Mouse (Mus musculus): ENCODE data around the gene Cyb5d1. TPM values are rescaled to one million over a fixed set of nuclear protein-coding genes. Genes with fewer than 3 reads are reported as not detected.

Gene Cyb5d1
- polyA plus RNA-seq, 1 experiment, result 5.3 TPM

DNA sequence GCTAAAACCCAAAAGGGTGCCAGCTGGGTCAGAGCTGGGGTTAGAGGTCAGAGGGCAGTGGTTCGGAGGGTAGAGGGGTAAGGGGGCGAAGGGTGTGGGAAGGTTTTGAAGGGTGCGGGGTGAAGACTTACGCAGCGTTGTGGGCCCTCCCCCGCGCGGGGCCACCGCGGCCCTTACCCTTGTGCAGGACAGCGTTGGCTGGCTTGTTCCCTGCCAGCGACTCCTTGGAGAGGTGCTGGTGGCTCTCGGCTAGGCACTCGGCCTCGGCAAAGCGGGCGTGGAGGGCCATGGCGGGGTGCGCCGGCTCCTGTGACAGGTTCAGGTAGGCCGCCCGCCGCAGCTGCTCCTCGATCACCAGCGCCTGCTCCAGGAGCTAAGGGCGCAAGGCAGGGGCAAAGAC lies 49.0 kb downstream of the Cyb5d1 start:
- Histone ChIP-seq H3K36me3 (ENCODE audit: control insufficient read depth, insufficient read depth, low read length) (peaks cover 77% of the 10 kb centered on the region), H3K27me3 (ENCODE audit: control insufficient read depth, insufficient read depth, low read length) (no peaks in the 10 kb centered on the region), H3K27ac (ENCODE audit: insufficient read depth, low read depth, low read length) (no peak overlapping the region), H3K4me1 (ENCODE audit: control insufficient read depth, insufficient read depth, insufficient read length, low read length) (no peaks in the 10 kb centered on the region), H3K4me3 (ENCODE audit: low read depth, low read length) (no peak overlapping the region)
- WGBS, result 92% methylated on average over 23 of the region's 26 CpGs
- TF ChIP-seq POLR2A (IDR thresholded peaks at IDR 0.05; ENCODE audit: low read depth, low read length), result no peak
- no peak for TF ChIP-seq CTCF (IDR thresholded peaks at IDR 0.05; ENCODE audit: extremely low read depth, insufficient read length, insufficient replicate concordance, low read depth, low read length)

Other genes starting within 250 kb of the Cyb5d1 start
- not detected in 2 replicates for gene Alox12b, start 238.6 kb downstream of the Cyb5d1 start, polyA plus RNA-seq (2012; rRNA removed)
- 0.15 TPM in 1 of 2 replicates, not detected in the other for gene Alox8, start 197.8 kb downstream of the Cyb5d1 start, polyA plus RNA-seq (2012; rRNA removed)
- gene Gucy2e, start 158.6 kb downstream of the Cyb5d1 start, polyA plus RNA-seq (2012; rRNA removed), result not detected in 2 replicates
- gene Cntrob, start 71.9 kb downstream of the Cyb5d1 start, polyA plus RNA-seq (2012; rRNA removed), result 2.6 and 5.3 TPM in 2 replicates
- gene Trappc1, start 71.7 kb downstream of the Cyb5d1 start, polyA plus RNA-seq (2012; rRNA removed), result 22.9 and 31.7 TPM in 2 replicates
- gene Kcnab3, start 69.4 kb downstream of the Cyb5d1 start, polyA plus RNA-seq (2012; rRNA removed), result 0.43 and 0.65 TPM in 2 replicates
- 0.25 and 0.65 TPM in 2 replicates for gene Rnf227, start 55.2 kb downstream of the Cyb5d1 start, polyA plus RNA-seq (2012; rRNA removed)
- 86.3 and 240 TPM in 2 replicates for gene Chd3, start 26.2 kb downstream of the Cyb5d1 start, polyA plus RNA-seq (2012; rRNA removed)
- 129 and 163 TPM in 2 replicates for gene Naa38, start 144 bp downstream of the Cyb5d1 start, polyA plus RNA-seq (2012; rRNA removed)
- gene Tmem88, start 2.6 kb upstream of the Cyb5d1 start, polyA plus RNA-seq (2012; rRNA removed), result 11.2 and 16.5 TPM in 2 replicates
- 13.5 and 35.4 TPM in 2 replicates for gene Kdm6b, start 18.0 kb upstream of the Cyb5d1 start, polyA plus RNA-seq (2012; rRNA removed)
- gene Dnah2, start 153.5 kb upstream of the Cyb5d1 start, polyA plus RNA-seq (2012; rRNA removed), result 0.22 and 0.23 TPM in 2 replicates
- 0.79 and 1.5 TPM in 2 replicates for gene Efnb3, start 164.6 kb upstream of the Cyb5d1 start, polyA plus RNA-seq (2012; rRNA removed)
- 11.4 and 20.2 TPM in 2 replicates for gene Wrap53, start 184.6 kb upstream of the Cyb5d1 start, polyA plus RNA-seq (2012; rRNA removed)
- 28.2 and 57.1 TPM in 2 replicates for gene Trp53, start 184.7 kb upstream of the Cyb5d1 start, polyA plus RNA-seq (2012; rRNA removed)
- 2.5 and 4.5 TPM in 2 replicates for gene Atp1b2, start 210.3 kb upstream of the Cyb5d1 start, polyA plus RNA-seq (2012; rRNA removed)
- not detected in 2 replicates for gene Shbg, start 222.3 kb upstream of the Cyb5d1 start, polyA plus RNA-seq (2012; rRNA removed)
- 0.44 and 0.49 TPM in 2 replicates for gene Sat2, start 226.4 kb upstream of the Cyb5d1 start, polyA plus RNA-seq (2012; rRNA removed)
- gene Fxr2, start 237.4 kb upstream of the Cyb5d1 start, polyA plus RNA-seq (2012; rRNA removed), result 13.4 and 29.2 TPM in 2 replicates